Mouse (Mus musculus) cerebellum, adult 9-10 months (tissue): ENCODE data around the gene Gm21704.
"Not testable (repeated sequence)": the region's sequence is repeated elsewhere in the genome, so short reads cannot be mapped to it uniquely, and the experiment has no call there.

ENCODE experiments used
- DNase-seq: peaks from one replicate; pipeline ENCODE4 v3.0.0; 2022

Gene Gm21704

DNA sequence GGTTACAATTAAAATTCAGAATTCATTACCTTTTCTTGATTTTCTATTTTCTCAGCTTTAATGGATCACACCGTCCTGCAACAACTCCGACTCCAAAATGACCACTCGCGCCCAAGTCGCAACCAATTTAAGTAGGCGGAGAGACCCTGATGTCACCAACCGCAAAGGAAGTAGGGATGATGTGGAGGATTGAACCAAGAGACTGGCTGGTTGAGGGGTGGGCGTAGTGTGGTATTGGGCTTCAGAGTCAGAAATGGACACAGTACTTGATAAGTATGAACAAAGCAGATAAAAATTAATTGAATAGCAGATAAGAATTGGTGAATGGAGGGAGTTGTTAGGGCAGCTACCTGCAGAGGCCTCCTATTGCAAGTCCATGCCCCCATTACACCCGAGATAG is at the start of gene Gm21704, which contains the start of gene Gm21708:
Gene Gm21704, minus strand, starts transcription at position 101 of the 400 bp plus-strand sequence.
Gene Gm21708, minus strand, starts transcription at position 101 of the 400 bp plus-strand sequence.
- not testable (repeated sequence) for DNase-seq

DNA sequence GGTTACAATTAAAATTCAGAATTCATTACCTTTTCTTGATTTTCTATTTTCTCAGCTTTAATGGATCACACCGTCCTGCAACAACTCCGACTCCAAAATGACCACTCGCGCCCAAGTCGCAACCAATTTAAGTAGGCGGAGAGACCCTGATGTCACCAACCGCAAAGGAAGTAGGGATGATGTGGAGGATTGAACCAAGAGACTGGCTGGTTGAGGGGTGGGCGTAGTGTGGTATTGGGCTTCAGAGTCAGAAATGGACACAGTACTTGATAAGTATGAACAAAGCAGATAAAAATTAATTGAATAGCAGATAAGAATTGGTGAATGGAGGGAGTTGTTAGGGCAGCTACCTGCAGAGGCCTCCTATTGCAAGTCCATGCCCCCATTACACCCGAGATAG is 64.7 kb downstream of the Gm21704 start, which contains the start of gene Gm21693:
Gene Gm21693, minus strand, starts transcription at position 101 of the 400 bp plus-strand sequence.
- not testable (repeated sequence) for DNase-seq

DNA sequence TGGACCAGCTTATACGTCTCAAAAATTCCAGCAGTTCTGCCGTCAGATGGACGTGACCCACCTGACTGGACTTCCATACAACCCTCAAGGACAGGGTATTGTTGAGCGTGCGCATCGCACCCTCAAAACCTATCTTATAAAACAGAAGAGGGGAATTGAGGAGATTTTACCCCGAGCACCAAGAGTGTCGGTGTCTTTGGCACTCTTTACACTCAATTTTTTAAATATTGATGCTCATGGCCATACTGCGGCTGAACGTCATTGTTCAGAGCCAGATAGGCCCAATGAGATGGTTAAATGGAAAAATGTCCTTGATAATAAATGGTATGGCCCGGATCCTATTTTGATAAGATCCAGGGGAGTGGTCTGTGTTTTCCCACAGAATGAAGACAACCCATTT is 69.3 kb downstream of the Gm21704 start:
- peak; percentile 18 for DNase-seq
